Mouse (Mus musculus): Measurements from ENCODE around the gene Pde4c. TPM values are rescaled to one million over a fixed set of nuclear protein-coding genes. Genes with fewer than 3 reads are reported as not detected.

The Pde4c gene
- polyA plus RNA-seq, 1 experiment from 2014 or later: 0.56 TPM

- peak overlapping the region; percentile 93 for H3K4me2 ChIP-seq
- peak overlapping the region; percentile 78 for H3K27ac ChIP-seq
- peaks cover 78% of the 10 kb centered on the region for H3K4me1 ChIP-seq
- peaks cover 22% of the 10 kb centered on the region for H3K27me3 ChIP-seq (replicated peaks)
- H3K4me3 ChIP-seq: peak overlapping the region; percentile 75
- no peaks in the 10 kb centered on the region for H3K9me3 ChIP-seq (replicated peaks)
- ATAC-seq: no peak
- peaks cover 41% of the 10 kb centered on the region for H3K36me3 ChIP-seq
- whole genome bisulfite sequencing (ENCODE audit: insufficient replicate concordance): 52% methylated on average over 8 of the region's 8 CpGs
- peak overlapping the region; percentile 85 for H3K9ac ChIP-seq
These were observed 67.3 kb downstream of the Pde4c start for GRCm38 (mm10) chr8:70790846-70791245.

DNA sequence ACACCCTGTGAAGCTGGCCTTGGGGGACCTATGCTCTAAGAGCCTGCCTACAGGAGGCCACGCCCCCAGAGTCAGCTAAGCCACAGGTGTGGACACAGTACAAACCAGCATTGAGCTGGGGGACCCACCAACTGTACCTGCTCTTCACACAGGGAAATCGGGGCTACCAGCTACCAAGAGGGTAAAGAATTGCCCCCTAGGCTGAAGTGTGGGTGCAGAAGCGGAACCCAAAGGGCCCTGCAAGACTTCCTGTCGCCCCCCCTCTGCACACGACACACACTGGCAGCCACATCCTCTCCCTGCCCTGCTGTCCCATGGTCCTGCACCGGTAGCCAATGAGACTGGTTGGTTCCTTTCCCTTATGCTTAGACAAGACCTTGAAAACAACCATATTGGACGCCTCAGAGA, 67.8 kb downstream of the Pde4c start:
- H3K4me3 ChIP-seq: peak overlapping the region; percentile 75
- 26% methylated on average over 7 of the region's 7 CpGs for WGBS (ENCODE audit: insufficient replicate concordance)
- H3K4me2 ChIP-seq: peak overlapping the region; percentile 93
- peak overlapping the region; percentile 85 for H3K9ac ChIP-seq
- peak overlapping the region; percentile 78 for H3K27ac ChIP-seq
- H3K36me3 ChIP-seq: peaks cover 37% of the 10 kb centered on the region
- H3K4me1 ChIP-seq: peaks cover 76% of the 10 kb centered on the region
- no peaks in the 10 kb centered on the region for H3K9me3 ChIP-seq (replicated peaks)
- peak; percentile 30; the same call in 1 of the 2 replicates for ATAC-seq
- peaks cover 27% of the 10 kb centered on the region for H3K27me3 ChIP-seq (replicated peaks)

DNA sequence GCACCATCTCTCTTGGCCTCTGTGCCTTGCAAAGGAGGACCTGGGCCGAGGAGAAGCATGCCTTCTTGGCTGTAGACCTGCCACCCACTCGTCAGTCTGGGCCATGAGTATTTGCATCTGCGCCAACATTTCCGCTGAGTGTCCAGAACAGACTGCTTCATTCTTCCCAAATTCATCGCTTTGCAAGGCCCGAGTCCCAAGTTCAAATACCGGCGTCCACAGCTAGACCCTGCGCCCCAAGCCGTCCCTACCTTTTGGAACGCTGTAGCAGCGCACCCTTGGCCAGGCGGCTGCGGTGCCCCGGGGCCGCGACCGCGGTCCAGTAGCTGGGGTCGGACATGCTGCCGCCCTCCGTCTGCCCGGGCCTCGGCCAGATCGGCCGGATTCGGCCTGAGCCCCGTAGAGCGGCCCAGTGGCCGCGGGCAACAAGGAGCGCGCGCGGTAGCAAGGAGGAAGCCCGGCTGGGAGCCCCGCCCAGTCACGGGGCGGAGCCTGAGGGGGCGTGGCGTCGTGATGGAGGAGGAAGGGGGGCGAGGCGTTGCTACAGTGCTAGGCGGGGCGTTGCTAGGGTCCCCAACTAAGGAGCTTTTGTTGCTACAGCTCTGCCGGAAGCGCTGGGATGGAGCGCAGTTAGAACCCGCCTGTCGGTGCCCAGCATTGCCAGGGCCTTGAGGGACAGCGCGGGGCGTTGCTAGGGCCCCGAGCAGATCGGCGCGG, 68.6 kb downstream of the Pde4c start:
- Histone ChIP-seq H3K9me3 (replicated peaks) (no peaks in the 10 kb centered on the region), H3K27me3 (replicated peaks) (peaks cover 31% of the 10 kb centered on the region), H3K4me1 (peaks cover 76% of the 10 kb centered on the region), H3K4me2 (peak overlapping the region; percentile 93), H3K4me3 (peak overlapping the region; percentile 75), H3K36me3 (peaks cover 28% of the 10 kb centered on the region), H3K9ac (peak overlapping the region; percentile 85), H3K27ac (peak overlapping the region; percentile 78)
- peak; percentile 61 for ATAC-seq
- 2% methylated on average over 58 of the region's 58 CpGs for WGBS (ENCODE audit: insufficient replicate concordance)

- no peaks in the 10 kb centered on the region for H3K9me3 ChIP-seq (replicated peaks)
- peak; percentile 2 for ATAC-seq
- peaks cover 23% of the 10 kb centered on the region for H3K36me3 ChIP-seq
- no peak overlapping the region; the same call in 1 of the 2 replicates for H3K9ac ChIP-seq
- H3K27ac ChIP-seq: peak overlapping the region; percentile 78; the same call in 1 of the 2 replicates
- H3K27me3 ChIP-seq (replicated peaks): peaks cover 35% of the 10 kb centered on the region
- H3K4me3 ChIP-seq: peak overlapping the region; percentile 75
- peak overlapping the region; percentile 93 for H3K4me2 ChIP-seq
- H3K4me1 ChIP-seq: peaks cover 76% of the 10 kb centered on the region
- WGBS (ENCODE audit: insufficient replicate concordance): 0% methylated on average over 20 of the region's 20 CpGs
These were observed 69.2 kb downstream of the Pde4c start for GRCm38 (mm10) chr8:70792700-70793099.

GRCm38 (mm10) chr8:70794215-70794614, 70.7 kb downstream of the Pde4c start:
- H3K9ac ChIP-seq: no peak overlapping the region
- peaks cover 50% of the 10 kb centered on the region for H3K27me3 ChIP-seq (replicated peaks)
- H3K9me3 ChIP-seq (replicated peaks): no peaks in the 10 kb centered on the region
- WGBS (ENCODE audit: insufficient replicate concordance): 65% methylated on average over 2 of the region's 2 CpGs
- H3K4me2 ChIP-seq: no peak overlapping the region
- H3K4me3 ChIP-seq: no peak overlapping the region
- peaks cover 7% of the 10 kb centered on the region for H3K36me3 ChIP-seq
- H3K4me1 ChIP-seq: peaks cover 70% of the 10 kb centered on the region
- no peak overlapping the region for H3K27ac ChIP-seq
- no peak for ATAC-seq

DNA sequence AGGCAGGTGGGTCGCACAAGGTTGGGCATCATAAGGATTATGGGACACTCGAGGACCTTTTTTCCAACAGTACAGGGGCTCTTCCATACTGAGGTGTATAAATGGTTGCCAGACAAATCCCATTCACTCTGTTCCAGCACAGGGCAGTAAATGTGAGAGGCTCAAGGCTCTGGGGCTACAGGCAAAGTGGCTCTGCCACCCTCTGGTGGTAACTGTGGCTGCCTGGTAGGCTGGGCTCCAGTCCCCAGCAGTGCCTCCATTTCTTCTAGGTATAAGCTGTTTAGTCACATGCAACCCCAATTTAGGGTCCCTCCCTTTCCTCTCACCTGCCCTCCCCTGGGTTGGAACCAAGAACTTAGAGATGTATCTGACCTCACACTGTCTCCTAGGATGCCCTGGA, 71.8 kb downstream of the Pde4c start:
- no peak overlapping the region for H3K4me2 ChIP-seq
- H3K9me3 ChIP-seq (replicated peaks): no peaks in the 10 kb centered on the region
- H3K27ac ChIP-seq: no peak overlapping the region
- no peak for ATAC-seq
- peaks cover 62% of the 10 kb centered on the region for H3K27me3 ChIP-seq (replicated peaks)
- no peaks in the 10 kb centered on the region for H3K36me3 ChIP-seq
- 67% methylated on average over 2 of the region's 2 CpGs for WGBS (ENCODE audit: insufficient replicate concordance)
- H3K4me3 ChIP-seq: no peak overlapping the region
- H3K9ac ChIP-seq: no peak overlapping the region
- peaks cover 58% of the 10 kb centered on the region for H3K4me1 ChIP-seq

DNA sequence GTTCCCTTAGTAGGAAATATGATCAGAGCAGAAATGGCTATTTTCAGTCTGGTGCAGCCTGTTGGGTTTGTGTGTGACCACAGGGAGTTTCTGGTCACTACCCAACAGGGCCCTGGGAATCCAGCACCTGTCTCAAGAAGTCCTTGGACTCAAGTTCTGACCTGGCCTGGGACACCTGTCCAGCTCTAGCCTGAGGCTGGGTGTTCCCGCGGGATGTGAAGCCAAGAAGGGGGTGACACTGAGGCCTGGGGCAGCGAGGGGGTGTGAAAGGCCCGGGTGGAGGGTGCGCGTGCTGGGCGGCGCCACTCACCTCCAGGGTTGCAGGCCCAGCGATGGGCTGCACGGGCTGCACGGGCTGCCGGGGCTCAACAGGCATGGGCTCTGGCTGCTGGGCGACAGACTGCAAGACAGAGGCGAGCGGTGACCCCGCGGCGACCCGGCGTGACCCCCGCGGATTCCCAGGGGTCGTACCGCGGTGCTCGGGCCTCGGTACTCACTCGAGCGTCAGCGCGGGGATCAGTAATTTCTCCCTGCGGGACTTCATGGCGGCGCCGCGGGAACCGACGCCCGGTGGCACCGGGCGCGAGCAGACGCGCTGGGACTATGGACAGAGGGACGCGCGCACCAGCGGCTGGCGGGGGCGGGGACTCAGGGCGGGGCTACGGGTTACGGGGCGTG, 73.0 kb downstream of the Pde4c start:
- 4% methylated on average over 54 of the region's 54 CpGs for WGBS (ENCODE audit: insufficient replicate concordance)
- H3K27me3 ChIP-seq (replicated peaks): peaks cover 73% of the 10 kb centered on the region

DNA sequence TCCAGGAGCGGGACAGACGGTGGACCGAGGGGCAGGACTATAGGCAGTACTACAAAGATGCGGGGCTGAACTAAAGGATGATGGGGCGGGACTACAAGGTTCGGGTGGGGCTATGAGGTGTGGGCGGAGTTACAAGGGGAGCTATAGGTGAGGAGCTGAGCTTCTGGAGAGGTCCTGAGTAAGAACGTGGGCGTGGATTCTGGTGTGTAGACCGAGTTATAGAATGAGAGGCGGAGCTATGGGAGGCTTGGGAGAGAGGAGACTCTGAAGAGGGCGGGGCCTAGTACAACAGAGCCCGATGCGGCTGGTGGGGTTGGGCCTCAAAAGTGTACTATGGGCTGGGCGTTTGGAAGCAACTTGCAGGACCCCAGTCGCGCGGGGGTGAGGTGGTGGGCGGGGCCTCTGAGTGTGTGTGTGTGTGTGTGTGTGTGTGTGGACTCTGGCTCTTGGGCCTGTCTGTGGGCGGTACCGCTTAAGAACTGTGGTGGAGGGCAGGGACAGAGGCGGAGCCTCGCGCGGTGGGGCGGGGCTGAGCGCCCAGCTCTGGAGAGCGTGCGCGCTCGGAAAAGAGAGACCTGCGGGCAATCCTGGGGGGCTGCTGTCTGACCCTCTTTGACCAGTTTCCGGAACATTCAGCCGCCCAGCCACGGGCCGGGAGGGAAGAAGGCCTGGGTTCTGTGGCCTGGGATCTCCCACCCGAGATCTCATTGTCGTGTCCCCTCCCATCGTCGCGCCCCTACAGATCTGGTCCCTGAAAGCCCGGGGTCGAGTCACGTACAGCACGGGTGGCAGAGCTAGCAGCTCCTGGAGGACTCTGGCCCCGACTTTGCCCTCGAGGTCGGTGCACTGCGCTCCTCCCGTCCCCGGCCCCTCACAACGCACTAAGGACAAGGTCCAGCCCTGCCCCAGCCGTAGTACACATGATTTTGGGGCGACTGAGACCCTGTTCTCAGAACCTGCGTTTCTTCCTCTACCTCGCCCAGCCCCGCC, 73.9 kb downstream of the Pde4c start:
- Histone ChIP-seq H3K4me3 (peak overlapping the region; percentile 62), H3K27me3 (replicated peaks) (peaks cover 82% of the 10 kb centered on the region), H3K4me1 (peaks cover 57% of the 10 kb centered on the region), H3K27ac (peak overlapping the region; percentile 38), H3K9ac (peak overlapping the region; percentile 76), H3K9me3 (replicated peaks) (no peaks in the 10 kb centered on the region), H3K4me2 (peak overlapping the region; percentile 95), H3K36me3 (no peaks in the 10 kb centered on the region)
- WGBS (ENCODE audit: insufficient replicate concordance): 1% methylated on average over 53 of the region's 57 CpGs
- peak; percentile 84 for ATAC-seq

More for the DNA sequence above, 73.0 kb downstream of the Pde4c start:
- Histone ChIP-seq H3K27ac (peak overlapping the region; percentile 38), H3K36me3 (no peaks in the 10 kb centered on the region), H3K4me1 (peaks cover 57% of the 10 kb centered on the region), H3K4me2 (peak overlapping the region; percentile 95), H3K4me3 (peak overlapping the region; percentile 62), H3K9ac (peak overlapping the region; percentile 76), H3K9me3 (replicated peaks) (no peaks in the 10 kb centered on the region)
- ATAC-seq: no peak

DNA sequence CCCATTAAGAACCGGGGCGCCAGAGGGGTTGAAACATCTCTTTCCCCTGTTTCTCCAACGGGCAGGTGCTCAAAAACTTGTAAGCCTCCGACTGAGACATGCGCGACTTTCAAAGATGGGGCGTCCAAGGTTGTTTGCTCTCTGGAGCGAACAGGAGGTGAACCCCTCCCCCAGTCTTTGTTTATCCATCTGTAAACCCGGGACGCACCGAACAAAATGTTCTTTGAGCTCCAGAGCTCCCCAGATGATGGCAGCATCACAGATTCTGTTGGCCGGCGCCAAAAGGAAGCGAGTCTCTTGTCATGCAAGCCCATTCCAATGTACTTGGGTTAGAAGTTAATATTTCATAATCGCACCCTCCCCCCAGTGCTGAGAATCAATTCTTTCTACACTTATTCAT, 74.8 kb downstream of the Pde4c start:
- 14% methylated on average over 15 of the region's 15 CpGs for WGBS (ENCODE audit: insufficient replicate concordance)
- H3K36me3 ChIP-seq: no peaks in the 10 kb centered on the region
- H3K9ac ChIP-seq: peak overlapping the region; percentile 76; the same call in 1 of the 2 replicates
- peak overlapping the region; percentile 62 for H3K4me3 ChIP-seq
- H3K4me1 ChIP-seq: peaks cover 57% of the 10 kb centered on the region
- peak overlapping the region; percentile 95 for H3K4me2 ChIP-seq
- no peaks in the 10 kb centered on the region for H3K9me3 ChIP-seq (replicated peaks)
- peaks cover 89% of the 10 kb centered on the region for H3K27me3 ChIP-seq (replicated peaks)
- ATAC-seq: no peak
- no peak overlapping the region for H3K27ac ChIP-seq

DNA sequence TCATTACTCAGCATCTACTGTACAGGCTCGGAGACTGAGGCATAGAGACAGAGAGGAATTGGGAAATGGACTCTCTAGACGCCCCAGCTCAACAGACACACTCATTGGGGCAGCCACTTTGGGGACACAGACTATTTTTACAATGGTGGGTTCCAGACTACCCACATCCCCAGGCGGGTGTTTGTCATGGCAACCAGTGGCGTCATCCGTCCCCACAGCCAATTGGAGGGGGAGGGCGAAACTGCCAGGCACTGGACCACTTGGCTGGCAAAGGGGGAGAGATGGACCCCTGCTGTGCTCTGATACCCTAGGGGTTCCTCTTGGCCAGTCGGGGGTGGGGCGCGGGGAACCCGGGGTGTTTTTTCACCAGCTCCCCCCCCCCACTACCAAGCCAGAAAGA, 77.1 kb downstream of the Pde4c start:
- Histone ChIP-seq H3K4me2 (no peak overlapping the region), H3K4me1 (peaks cover 75% of the 10 kb centered on the region), H3K36me3 (no peaks in the 10 kb centered on the region), H3K9ac (no peak overlapping the region), H3K27me3 (replicated peaks) (peaks cover 76% of the 10 kb centered on the region), H3K4me3 (no peak overlapping the region), H3K9me3 (replicated peaks) (no peaks in the 10 kb centered on the region), H3K27ac (no peak overlapping the region)
- no peak for ATAC-seq
- WGBS (ENCODE audit: insufficient replicate concordance): 57% methylated on average over 10 of the region's 10 CpGs

All from liver, embryonic 12.5 days (tissue).